Mouse (Mus musculus) lung, embryonic 14.5 days (tissue): Measurements from ENCODE around the gene Rgs12. TPM values are rescaled to one million over a fixed set of nuclear protein-coding genes. Genes with fewer than 3 reads are reported as not detected.

Experiments used
- ATAC-seq: fragments of 200-750 bp; cut with Nextera tagmentation; 2 replicates; pipeline ENCODE4 v1.8.0; 2017; ENCODE audit warnings: mild to moderate bottlenecking, moderate TSS enrichment, moderate library complexity; ENCODE audit not compliant: insufficient read depth
- DNase-seq: peaks from one replicate; pipeline ENCODE4 v3.0.0-alpha.2; 2015
- H3K27ac ChIP-seq: fragments of 300-500 bp; sonication (generic); 2 replicates; pipeline ENCODE4 v1.5.1; 2014; ENCODE audit warnings: low read depth, mild to moderate bottlenecking, moderate library complexity
- H3K27me3 ChIP-seq: fragments of 300-500 bp; sonication (generic); 2 replicates; pipeline ENCODE4 v1.6.1; 2014; ENCODE audit warnings: low read length, control low read depth; ENCODE audit not compliant: insufficient read depth
- H3K36me3 ChIP-seq: fragments of 300-500 bp; sonication (generic); 2 replicates; pipeline ENCODE4 v1.6.1; 2014; ENCODE audit warnings: control low read depth; ENCODE audit not compliant: insufficient read depth
- H3K4me1 ChIP-seq: fragments of 300-500 bp; sonication (generic); 2 replicates; pipeline ENCODE4 v1.6.1; 2014; ENCODE audit warnings: antibody characterized with exemption, control low read depth; ENCODE audit not compliant: insufficient read depth
- H3K4me2 ChIP-seq: fragments of 300-500 bp; sonication (generic); 2 replicates; pipeline ENCODE4 v1.6.1; 2014; ENCODE audit warnings: mild to moderate bottlenecking
- H3K4me3 ChIP-seq: fragments of 300-500 bp; sonication (generic); 2 replicates; pipeline ENCODE4 v1.5.1; 2014; ENCODE audit warnings: low read depth, low read length
- H3K9ac ChIP-seq: fragments of 300-500 bp; sonication (generic); 2 replicates; pipeline ENCODE4 v1.6.1; 2014
- H3K9me3 ChIP-seq: fragments of 300-500 bp; sonication (generic); 2 replicates; pipeline ENCODE4 v1.6.1; 2016; ENCODE audit warnings: low read depth, low read length, control low read depth
- CTCF ChIP-seq: IDR thresholded peaks from 2 replicates; pipeline ENCODE4 v1.5.1; 2016; ENCODE audit warnings: antibody characterized with exemption, low read depth
- WGBS: fragments of 180-500 bp; shearing (Covaris S2); extraction: QIAGEN DNeasy Blood & Tissue Kit; methylation state at CpG from one replicate; pipeline ENCODE4 v1.1.7; 2014; 5-methylcytosine and 5-hydroxymethylcytosine counted together
- polyA plus RNA-seq: library from polyadenylated mRNA; unstranded; fragments of >200 nt; fragmentation: Nextera tagmentation; extraction: Ambion mirVana; gene quantifications from 2 replicates; pipeline ENCODE4 v1.2.1, GENCODE M21; 2014

The Rgs12 gene
- polyA plus RNA-seq, 1 experiment from 2014 or later: 31.4 TPM

DNA sequence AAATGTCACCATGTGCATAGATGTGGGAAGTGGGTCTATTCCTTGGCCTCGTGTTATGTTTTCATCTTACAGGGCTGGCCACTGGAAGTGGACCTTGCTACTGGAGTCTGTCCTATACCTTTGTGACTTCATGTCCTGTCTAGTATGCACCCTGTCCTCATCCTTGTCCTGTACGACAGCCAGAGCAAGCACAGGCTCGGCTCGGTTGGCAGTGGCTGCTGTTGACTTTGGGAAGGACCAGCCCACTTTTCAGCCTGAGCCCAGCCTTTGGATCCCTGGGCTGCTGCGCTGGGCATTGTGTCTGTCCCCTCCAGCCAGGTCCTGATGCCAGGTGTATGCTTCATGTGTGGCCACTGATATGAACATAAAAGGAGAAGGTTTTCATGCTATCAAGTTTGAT is 61.4 kb downstream of the Rgs12 start:
- no peak overlapping the region for H3K4me2 ChIP-seq
- 69% methylated on average over 5 of the region's 5 CpGs for WGBS
- no peaks in the 10 kb centered on the region for H3K27me3 ChIP-seq
- peaks cover 4% of the 10 kb centered on the region; the same call in 1 of the 2 replicates for H3K36me3 ChIP-seq
- H3K9ac ChIP-seq: no peak overlapping the region
- H3K27ac ChIP-seq: no peak overlapping the region
- no peaks in the 10 kb centered on the region for H3K4me1 ChIP-seq
- DNase-seq: no peak
- no peaks in the 10 kb centered on the region for H3K9me3 ChIP-seq
- no peak for TF ChIP-seq CTCF
- no peak overlapping the region for H3K4me3 ChIP-seq
- no peak for ATAC-seq

DNA sequence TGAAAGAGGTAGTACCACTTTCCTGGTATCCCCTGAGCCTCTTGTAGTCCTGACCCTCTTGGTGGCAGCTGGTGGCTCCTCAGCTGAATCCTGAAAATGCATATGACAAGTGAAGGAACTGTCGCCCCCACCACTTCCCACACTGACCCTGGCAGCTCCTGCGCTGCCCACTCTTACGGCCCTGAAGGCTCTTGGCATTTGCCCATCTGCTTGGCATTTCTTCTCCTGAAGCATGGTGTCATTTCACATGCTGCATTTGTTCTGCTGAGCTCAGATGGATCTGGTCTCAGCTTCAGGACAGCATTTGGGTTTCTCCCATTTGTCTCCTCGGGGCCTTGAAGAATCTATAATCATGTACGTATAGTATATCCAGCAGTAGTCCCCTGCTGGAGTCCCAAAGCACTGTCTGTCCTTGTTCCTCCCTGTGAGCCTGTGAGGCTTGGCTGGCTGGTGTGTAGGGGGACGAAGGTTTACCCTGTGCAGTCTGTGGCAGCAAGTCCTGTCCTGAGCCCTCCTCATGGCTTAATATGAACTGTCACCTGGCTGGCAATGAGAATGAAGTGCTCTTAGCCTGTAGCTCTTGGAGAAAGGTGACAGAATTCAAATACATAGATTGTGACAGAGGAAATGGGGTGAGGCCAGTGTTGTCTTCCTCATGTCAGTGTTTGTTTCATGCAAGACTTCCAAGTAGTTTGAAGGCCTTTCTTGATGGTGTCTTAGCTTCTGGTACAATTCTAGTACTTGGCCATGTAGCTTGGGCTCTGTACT is 62.1 kb downstream of the Rgs12 start:
- TF ChIP-seq CTCF: no peak
- Histone ChIP-seq H3K4me3 (no peak overlapping the region), H3K9ac (no peak overlapping the region), H3K36me3 (peaks cover 7% of the 10 kb centered on the region; the same call in 1 of the 2 replicates), H3K4me2 (no peak overlapping the region), H3K27me3 (no peaks in the 10 kb centered on the region), H3K4me1 (no peaks in the 10 kb centered on the region), H3K27ac (no peak overlapping the region), H3K9me3 (no peaks in the 10 kb centered on the region)
- 91% methylated on average over 6 of the region's 6 CpGs for WGBS
- no peak for ATAC-seq
- no peak for DNase-seq

DNA sequence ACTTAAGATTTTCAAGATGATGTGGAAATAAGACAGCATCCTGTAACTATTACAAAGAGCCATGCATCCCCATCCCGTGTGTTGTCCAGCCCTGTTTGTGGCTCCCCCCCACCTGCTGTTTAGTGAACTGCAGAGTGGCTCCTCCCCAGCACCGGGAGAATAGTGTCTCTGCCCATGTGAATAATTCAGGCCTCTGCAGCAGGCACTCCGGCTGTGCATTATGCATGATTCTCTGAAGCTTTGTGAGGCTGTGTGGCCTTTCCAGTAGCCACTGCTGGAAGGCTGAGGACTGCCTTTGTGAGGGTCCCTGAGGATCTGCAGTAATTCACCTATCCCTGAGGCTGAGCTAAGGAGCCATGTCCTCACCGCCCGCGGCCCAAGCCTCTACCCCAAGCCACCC is 64.8 kb downstream of the Rgs12 start:
- no peak for ATAC-seq
- WGBS: 82% methylated on average over 6 of the region's 6 CpGs
- H3K4me1 ChIP-seq: no peaks in the 10 kb centered on the region
- H3K4me3 ChIP-seq: no peak overlapping the region
- H3K27ac ChIP-seq: no peak overlapping the region
- TF ChIP-seq CTCF: no peak
- H3K27me3 ChIP-seq: no peaks in the 10 kb centered on the region
- no peak for DNase-seq
- H3K4me2 ChIP-seq: no peak overlapping the region
- H3K9me3 ChIP-seq: no peaks in the 10 kb centered on the region
- H3K9ac ChIP-seq: no peak overlapping the region
- 0 out of 2 replicates have a peak, but pooled peaks cover 4% of the 10 kb centered on the region for H3K36me3 ChIP-seq

- Histone ChIP-seq H3K4me3 (no peak overlapping the region), H3K27me3 (no peaks in the 10 kb centered on the region), H3K9ac (no peak overlapping the region), H3K4me2 (no peak overlapping the region), H3K4me1 (no peaks in the 10 kb centered on the region), H3K27ac (peak overlapping the region; percentile 42; the same call in 1 of the 2 replicates), H3K9me3 (no peaks in the 10 kb centered on the region), H3K36me3 (peaks cover 44% of the 10 kb centered on the region)
- DNase-seq (no peak), ATAC-seq (no peak)
- WGBS: 52% methylated on average over 9 of the region's 9 CpGs
- no peak for TF ChIP-seq CTCF
Observed at GRCm38 (mm10) chr5:35019673-35020300, 70.5 kb downstream of the Rgs12 start.

- 66% methylated on average over 9 of the region's 9 CpGs for WGBS
- no peak overlapping the region for H3K9ac ChIP-seq
- no peak overlapping the region for H3K4me3 ChIP-seq
- H3K4me1 ChIP-seq: no peaks in the 10 kb centered on the region
- TF ChIP-seq CTCF: no peak
- no peaks in the 10 kb centered on the region for H3K27me3 ChIP-seq
- H3K9me3 ChIP-seq: no peaks in the 10 kb centered on the region
- DNase-seq (peak; percentile 28), ATAC-seq (peak; percentile 68; the same call in 1 of the 2 replicates)
- H3K4me2 ChIP-seq: no peak overlapping the region
- H3K27ac ChIP-seq: peak overlapping the region; percentile 42; the same call in 1 of the 2 replicates
- peaks cover 52% of the 10 kb centered on the region for H3K36me3 ChIP-seq
Observed at GRCm38 (mm10) chr5:35020410-35021241, 71.4 kb downstream of the Rgs12 start.

DNA sequence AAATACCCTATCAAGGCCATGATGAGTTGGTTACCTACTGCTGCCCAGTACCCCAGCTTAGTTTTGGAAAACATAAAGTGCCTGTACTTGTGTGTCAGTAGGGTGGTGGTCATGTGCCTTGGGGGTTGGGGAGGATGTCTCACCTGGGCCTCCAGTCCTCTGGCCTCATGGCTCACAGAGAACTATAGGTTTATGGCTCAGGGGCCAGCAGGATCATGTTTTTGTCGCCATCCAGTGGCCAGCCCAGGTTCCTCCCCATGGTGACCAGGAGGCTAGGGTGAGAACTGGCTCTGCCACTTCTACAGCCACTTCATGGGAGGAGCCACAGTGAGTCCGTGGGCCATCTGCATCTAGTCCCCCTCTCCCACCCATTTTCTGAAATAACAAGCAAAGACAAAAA is 75.7 kb downstream of the Rgs12 start:
- no peak overlapping the region for H3K4me3 ChIP-seq
- peak; percentile 77 for TF ChIP-seq CTCF
- no peaks in the 10 kb centered on the region for H3K9me3 ChIP-seq
- no peak overlapping the region for H3K4me2 ChIP-seq
- H3K27me3 ChIP-seq: no peaks in the 10 kb centered on the region
- no peak overlapping the region for H3K27ac ChIP-seq
- peak; percentile 64 for DNase-seq
- 19% methylated on average over 2 of the region's 2 CpGs for WGBS
- no peak overlapping the region for H3K9ac ChIP-seq
- no peaks in the 10 kb centered on the region for H3K4me1 ChIP-seq
- ATAC-seq: peak; percentile 48; the same call in 1 of the 2 replicates
- peaks cover 90% of the 10 kb centered on the region for H3K36me3 ChIP-seq
